Mouse (Mus musculus): ENCODE data around the gene Mtmr3. TPM values are rescaled to one million over a fixed set of nuclear protein-coding genes. Genes with fewer than 3 reads are reported as not detected.
"Not testable (repeated sequence)": the region's sequence is repeated elsewhere in the genome, so short reads cannot be mapped to it uniquely, and the experiment has no call there.

Gene Mtmr3
- polyA plus RNA-seq, 1 experiment from 2014 or later, result 20.5 TPM

DNA sequence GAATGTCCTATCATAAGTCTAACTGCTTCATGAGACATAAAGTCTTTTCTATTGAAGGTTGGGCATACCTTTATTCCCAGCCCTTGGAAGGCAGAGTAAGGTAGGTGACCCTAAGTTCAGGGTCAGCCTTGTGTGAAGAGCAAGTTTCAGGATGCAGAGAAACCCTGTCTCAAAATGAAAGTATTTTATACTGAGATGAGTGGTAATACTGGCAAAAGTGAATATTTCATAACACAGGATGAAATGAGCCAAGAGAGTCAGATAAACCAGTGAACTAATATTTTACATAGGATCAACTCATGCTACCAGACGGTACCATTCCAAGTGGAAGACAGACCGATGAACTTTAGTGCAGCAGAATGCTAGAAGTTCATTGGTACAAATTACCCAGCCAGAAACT, 3.7 kb upstream of the Mtmr3 start:
- Histone ChIP-seq H3K36me3 (no peaks in the 10 kb centered on the region), H3K4me3 (replicated peaks) (no peak overlapping the region), H3K9ac (no peak overlapping the region), H3K4me1 (replicated peaks) (peaks cover 4% of the 10 kb centered on the region; the same call in 1 of the 2 replicates), H3K27me3 (replicated peaks) (no peaks in the 10 kb centered on the region), H3K9me3 (no peaks in the 10 kb centered on the region), H3K4me2 (replicated peaks) (no peak overlapping the region), H3K27ac (no peak overlapping the region)
- no peak for ATAC-seq
- WGBS, result 91% methylated on average over 2 of the region's 2 CpGs

DNA sequence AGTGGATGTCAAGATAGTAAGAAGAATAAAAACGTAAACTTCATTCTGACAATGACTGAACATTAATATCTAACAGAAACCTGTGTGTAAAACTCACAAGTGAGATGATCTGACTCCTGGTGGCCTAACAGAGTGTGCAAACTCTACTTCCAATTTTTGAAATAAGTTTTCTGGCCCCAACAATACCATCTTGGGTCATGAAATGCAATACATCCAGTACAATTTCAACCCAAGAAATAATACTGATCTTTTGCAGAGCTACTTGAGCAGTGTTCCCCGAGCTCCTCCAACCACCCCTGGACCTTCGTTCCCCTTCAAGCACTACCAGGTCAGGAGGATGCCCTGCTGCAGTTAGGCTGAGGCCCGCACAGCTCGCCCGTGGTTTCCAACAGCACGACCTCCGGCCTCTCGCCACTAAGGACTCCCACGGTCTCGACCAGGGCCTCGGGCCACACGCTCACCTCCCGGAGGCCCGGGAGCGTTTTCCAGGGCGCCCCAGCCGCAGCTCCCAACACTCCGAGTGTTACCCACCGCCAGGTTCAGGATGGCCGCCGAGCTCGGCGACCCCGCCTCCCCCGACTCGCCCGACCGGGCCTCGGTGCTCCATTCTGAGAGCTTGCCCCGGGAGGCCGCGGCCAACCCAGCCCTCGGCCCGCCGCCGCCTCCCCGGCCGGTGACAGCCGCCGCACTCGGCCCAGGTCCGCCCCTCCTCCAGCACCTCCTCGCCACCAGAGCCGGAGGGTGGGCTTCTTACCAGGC, 635 bp downstream of the Mtmr3 start:
- H3K36me3 ChIP-seq, result no peaks in the 10 kb centered on the region
- peak overlapping the region; percentile 86 for H3K9ac ChIP-seq
- no peaks in the 10 kb centered on the region for H3K27me3 ChIP-seq (replicated peaks)
- H3K9me3 ChIP-seq, result no peaks in the 10 kb centered on the region
- peak; percentile 93 for ATAC-seq
- H3K4me3 ChIP-seq (replicated peaks), result peak overlapping the region; percentile 90
- WGBS, result under 1% methylated on average over 45 of the region's 45 CpGs
- peak overlapping the region; percentile 56 for H3K4me2 ChIP-seq (replicated peaks)
- H3K27ac ChIP-seq, result peak overlapping the region; percentile 89
- peaks cover 3% of the 10 kb centered on the region; the same call in 1 of the 2 replicates for H3K4me1 ChIP-seq (replicated peaks)

DNA sequence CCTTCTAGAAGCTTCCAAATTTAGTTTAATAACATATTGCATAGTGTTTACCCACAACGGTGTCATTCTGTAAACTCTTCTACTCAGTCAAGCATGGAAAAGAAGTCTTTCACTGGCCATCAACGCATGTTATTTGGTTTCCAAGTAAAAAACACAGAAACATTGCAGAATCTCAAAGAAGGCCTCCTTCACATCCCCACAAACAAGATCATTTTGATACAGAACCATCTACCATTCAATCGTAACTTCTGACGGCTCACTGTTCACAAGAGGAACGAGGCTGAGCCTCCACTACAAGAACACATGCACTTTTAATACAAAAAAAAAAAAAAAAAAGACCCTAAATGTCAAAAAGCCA, 1.2 kb downstream of the Mtmr3 start:
- H3K4me1 ChIP-seq (replicated peaks), result peaks cover 3% of the 10 kb centered on the region; the same call in 1 of the 2 replicates
- 25% methylated on average over 5 of the region's 5 CpGs for WGBS
- H3K27me3 ChIP-seq (replicated peaks), result no peaks in the 10 kb centered on the region
- H3K36me3 ChIP-seq, result no peaks in the 10 kb centered on the region
- H3K4me2 ChIP-seq (replicated peaks), result peak overlapping the region; percentile 56
- H3K9ac ChIP-seq, result peak overlapping the region; percentile 86; the same call in 1 of the 2 replicates
- no peak overlapping the region for H3K27ac ChIP-seq
- no peak for ATAC-seq
- H3K9me3 ChIP-seq, result no peaks in the 10 kb centered on the region
- peak overlapping the region; percentile 90 for H3K4me3 ChIP-seq (replicated peaks)

DNA sequence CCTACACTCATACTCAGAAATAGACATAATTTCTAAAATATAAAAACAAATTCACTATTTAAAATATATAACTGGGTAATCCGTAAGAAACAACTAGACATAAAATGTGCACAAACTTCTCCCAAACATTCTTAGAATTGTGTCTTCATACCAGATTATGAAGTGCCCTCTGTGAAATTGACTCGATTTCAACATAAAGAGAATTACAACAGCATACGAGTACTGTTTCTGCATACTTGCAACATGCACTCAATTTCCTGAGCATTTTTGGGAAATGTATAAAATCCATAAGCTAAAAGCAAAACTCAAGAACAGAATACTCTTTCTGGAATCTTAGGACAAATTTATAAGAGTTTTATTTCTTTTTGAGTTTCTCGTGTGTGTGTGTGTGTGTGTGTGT, 2.9 kb downstream of the Mtmr3 start:
- no peaks in the 10 kb centered on the region for H3K36me3 ChIP-seq
- no peaks in the 10 kb centered on the region for H3K27me3 ChIP-seq (replicated peaks)
- ATAC-seq, result no peak
- H3K9ac ChIP-seq, result no peak overlapping the region
- no peak overlapping the region for H3K4me2 ChIP-seq (replicated peaks)
- no peaks in the 10 kb centered on the region for H3K9me3 ChIP-seq
- WGBS, result 83% methylated on average over 4 of the region's 4 CpGs
- H3K4me1 ChIP-seq (replicated peaks), result peaks cover 3% of the 10 kb centered on the region; the same call in 1 of the 2 replicates
- H3K4me3 ChIP-seq (replicated peaks), result no peak overlapping the region
- no peak overlapping the region for H3K27ac ChIP-seq

DNA sequence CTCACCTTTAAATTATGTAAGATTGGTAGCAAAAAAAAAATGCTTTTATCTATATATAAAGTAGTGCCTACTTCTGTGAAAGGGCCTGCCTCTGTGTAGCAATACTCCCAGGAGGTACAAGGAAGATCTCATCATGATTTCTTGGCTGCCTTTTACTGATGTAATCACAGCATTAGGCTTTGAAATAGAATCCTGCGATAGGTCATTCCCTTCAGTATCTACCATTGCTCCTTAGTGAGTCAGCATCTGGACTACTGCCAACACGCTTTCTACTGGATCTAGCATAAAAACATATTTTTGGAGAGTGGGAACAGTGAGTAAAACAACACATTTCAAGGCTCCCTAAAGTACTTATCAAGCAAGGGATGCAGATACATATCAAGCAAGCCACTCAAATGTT, 16.0 kb downstream of the Mtmr3 start:
- no peaks in the 10 kb centered on the region for H3K27me3 ChIP-seq (replicated peaks)
- WGBS, result 43% methylated on average over 2 of the region's 2 CpGs
- H3K4me3 ChIP-seq (replicated peaks), result no peak overlapping the region
- H3K9ac ChIP-seq, result no peak overlapping the region
- H3K27ac ChIP-seq, result no peak overlapping the region
- no peaks in the 10 kb centered on the region for H3K36me3 ChIP-seq
- H3K9me3 ChIP-seq, result no peaks in the 10 kb centered on the region
- H3K4me1 ChIP-seq (replicated peaks), result peaks cover 11% of the 10 kb centered on the region
- no peak overlapping the region for H3K4me2 ChIP-seq (replicated peaks)
- peak; percentile 75 for ATAC-seq

DNA sequence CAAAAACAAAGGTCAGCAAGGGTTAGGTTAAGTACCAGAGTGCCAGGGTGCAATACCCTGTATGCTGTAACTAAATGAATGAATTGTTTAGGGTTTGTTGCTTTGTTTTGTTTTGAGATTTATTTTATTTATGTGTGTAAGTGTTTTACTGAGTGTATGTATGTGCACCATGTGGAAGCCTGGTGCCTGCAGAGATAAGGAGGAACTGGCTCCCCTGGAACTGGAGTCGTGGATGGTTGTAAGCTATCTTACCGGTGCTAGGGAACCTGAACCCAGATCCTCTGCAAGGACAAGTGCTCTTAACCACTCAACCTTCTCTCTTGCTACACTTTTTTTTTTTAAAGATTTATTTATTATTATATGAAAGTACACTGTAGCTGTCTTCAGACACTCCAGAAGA, 17.6 kb downstream of the Mtmr3 start:
- WGBS, result 88% methylated on average over 2 of the region's 2 CpGs
- H3K4me1 ChIP-seq (replicated peaks), result peaks cover 11% of the 10 kb centered on the region
- H3K27ac ChIP-seq, result no peak overlapping the region
- H3K27me3 ChIP-seq (replicated peaks), result no peaks in the 10 kb centered on the region
- H3K36me3 ChIP-seq, result no peaks in the 10 kb centered on the region
- no peak overlapping the region for H3K4me3 ChIP-seq (replicated peaks)
- H3K9me3 ChIP-seq, result no peaks in the 10 kb centered on the region
- no peak overlapping the region for H3K9ac ChIP-seq
- H3K4me2 ChIP-seq (replicated peaks), result no peak overlapping the region
- ATAC-seq, result no peak

DNA sequence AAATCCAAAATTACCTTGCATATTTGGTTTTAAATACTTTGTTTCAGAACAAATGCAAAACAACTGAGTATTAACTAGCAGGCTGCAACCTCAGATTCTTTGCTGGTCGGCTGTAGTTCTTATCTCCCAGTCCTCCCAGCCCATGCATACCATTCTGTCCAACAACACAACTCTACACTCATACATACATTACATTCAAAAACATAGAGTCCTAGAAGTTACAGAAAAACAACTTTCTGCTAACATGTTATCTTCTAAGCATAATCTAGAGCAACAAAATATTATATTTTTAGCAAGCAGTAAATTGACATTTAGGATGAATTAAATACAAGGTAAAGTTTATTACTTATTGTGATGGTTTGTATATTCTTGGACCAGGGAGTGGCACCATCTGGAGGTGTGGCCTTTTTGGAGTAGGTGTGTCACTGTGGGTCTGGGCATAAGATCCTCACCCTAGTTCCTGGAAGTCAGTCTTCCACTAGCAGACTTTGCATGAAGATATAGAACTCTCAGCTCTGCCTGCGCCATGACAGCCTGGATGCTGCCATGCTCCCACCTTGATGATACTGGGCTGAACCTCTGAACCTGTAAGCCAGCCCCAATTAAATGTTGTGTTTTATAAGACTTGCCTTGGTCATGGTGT, 18.5 kb downstream of the Mtmr3 start:
- H3K4me3 ChIP-seq (replicated peaks); H3K27ac ChIP-seq; H3K36me3 ChIP-seq; H3K9ac ChIP-seq; H3K27me3 ChIP-seq (replicated peaks); H3K9me3 ChIP-seq; H3K4me2 ChIP-seq (replicated peaks); ATAC-seq: not testable (repeated sequence)
- 77% methylated on average over 2 of the region's 2 CpGs for WGBS
- peaks cover 14% of the 10 kb centered on the region for H3K4me1 ChIP-seq (replicated peaks)

DNA sequence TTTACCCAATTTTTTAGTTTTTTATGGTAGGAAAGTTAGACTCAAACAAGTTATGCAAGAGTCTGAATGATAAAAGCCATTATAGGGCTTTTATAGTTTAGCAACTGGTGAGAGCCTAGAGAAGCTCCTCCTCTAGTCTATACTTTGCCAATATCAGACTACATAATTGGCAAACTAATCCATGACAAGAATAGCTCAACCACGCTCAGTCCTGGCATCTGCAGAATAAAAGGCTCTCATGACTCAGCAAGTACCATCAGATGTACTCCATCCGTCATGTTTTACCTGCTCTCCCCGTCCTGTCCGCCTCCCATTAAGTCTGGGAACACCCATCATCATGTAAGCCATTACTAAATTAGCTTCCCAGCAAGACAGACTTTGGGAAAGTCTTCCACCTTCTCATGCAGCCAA, 23.2 kb downstream of the Mtmr3 start:
- no peak for ATAC-seq
- no peak overlapping the region for H3K4me3 ChIP-seq (replicated peaks)
- no peak overlapping the region for H3K4me2 ChIP-seq (replicated peaks)
- no peaks in the 10 kb centered on the region for H3K27me3 ChIP-seq (replicated peaks)
- no peaks in the 10 kb centered on the region for H3K36me3 ChIP-seq
- H3K9me3 ChIP-seq, result no peaks in the 10 kb centered on the region
- peaks cover 12% of the 10 kb centered on the region for H3K4me1 ChIP-seq (replicated peaks)
- H3K9ac ChIP-seq, result no peak overlapping the region
- no peak overlapping the region for H3K27ac ChIP-seq
- 71% methylated on average over 4 of the region's 4 CpGs for WGBS

DNA sequence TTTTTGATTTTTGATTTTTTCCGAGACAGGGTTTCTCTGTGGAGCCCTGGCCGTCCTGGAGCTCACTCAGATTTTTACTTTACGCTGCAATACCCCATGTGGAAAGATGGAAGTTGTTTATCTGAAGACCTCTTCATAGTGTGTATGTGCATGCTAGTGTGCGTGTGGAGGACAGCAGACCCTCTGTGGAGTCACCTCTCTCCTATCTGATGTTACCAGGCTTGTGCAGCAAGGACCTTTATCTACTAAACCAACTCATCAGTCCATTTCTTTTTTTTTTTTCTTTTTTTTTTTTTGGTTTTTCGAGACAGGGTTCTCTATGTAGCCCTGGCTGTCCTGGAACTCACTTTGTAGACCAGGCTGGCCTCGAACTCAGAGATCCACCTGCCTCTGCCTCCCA, 28.3 kb downstream of the Mtmr3 start:
- H3K27me3 ChIP-seq (replicated peaks), result no peaks in the 10 kb centered on the region
- H3K36me3 ChIP-seq, result no peaks in the 10 kb centered on the region
- WGBS, result 86% methylated on average over 6 of the region's 6 CpGs
- no peaks in the 10 kb centered on the region; the same call in 1 of the 2 replicates for H3K4me1 ChIP-seq (replicated peaks)
- no peak overlapping the region for H3K4me2 ChIP-seq (replicated peaks)
- H3K27ac ChIP-seq, result no peak overlapping the region
- no peaks in the 10 kb centered on the region for H3K9me3 ChIP-seq
- no peak overlapping the region for H3K4me3 ChIP-seq (replicated peaks)
- no peak for ATAC-seq
- H3K9ac ChIP-seq, result no peak overlapping the region

DNA sequence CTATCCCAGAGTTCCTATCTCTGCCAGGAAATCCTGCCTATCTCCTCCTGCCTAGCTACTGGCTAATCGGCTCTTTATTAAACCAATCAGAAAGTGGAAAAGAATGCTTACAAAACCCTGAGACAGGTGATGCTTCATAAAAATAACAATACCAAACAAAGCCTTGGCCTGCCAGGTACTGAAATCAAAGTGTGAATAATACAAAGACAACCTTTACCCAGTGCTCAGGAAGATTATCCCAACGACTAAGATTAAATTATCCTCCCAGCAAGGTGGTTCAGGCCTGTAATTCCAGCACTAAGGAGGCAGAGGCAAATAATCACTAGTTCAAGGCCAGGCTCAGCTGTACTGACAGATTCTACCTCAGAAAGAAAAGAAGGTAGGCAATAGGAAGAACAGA, 29.1 kb downstream of the Mtmr3 start:
- no peak overlapping the region for H3K4me3 ChIP-seq (replicated peaks)
- no peaks in the 10 kb centered on the region for H3K27me3 ChIP-seq (replicated peaks)
- no peak overlapping the region for H3K27ac ChIP-seq
- no peak for ATAC-seq
- no peak overlapping the region for H3K9ac ChIP-seq
- no peaks in the 10 kb centered on the region for H3K36me3 ChIP-seq
- H3K9me3 ChIP-seq, result no peaks in the 10 kb centered on the region
- no peak overlapping the region for H3K4me2 ChIP-seq (replicated peaks)
- H3K4me1 ChIP-seq (replicated peaks), result no peaks in the 10 kb centered on the region
- 81% methylated on average over 2 of the region's 2 CpGs for WGBS

DNA sequence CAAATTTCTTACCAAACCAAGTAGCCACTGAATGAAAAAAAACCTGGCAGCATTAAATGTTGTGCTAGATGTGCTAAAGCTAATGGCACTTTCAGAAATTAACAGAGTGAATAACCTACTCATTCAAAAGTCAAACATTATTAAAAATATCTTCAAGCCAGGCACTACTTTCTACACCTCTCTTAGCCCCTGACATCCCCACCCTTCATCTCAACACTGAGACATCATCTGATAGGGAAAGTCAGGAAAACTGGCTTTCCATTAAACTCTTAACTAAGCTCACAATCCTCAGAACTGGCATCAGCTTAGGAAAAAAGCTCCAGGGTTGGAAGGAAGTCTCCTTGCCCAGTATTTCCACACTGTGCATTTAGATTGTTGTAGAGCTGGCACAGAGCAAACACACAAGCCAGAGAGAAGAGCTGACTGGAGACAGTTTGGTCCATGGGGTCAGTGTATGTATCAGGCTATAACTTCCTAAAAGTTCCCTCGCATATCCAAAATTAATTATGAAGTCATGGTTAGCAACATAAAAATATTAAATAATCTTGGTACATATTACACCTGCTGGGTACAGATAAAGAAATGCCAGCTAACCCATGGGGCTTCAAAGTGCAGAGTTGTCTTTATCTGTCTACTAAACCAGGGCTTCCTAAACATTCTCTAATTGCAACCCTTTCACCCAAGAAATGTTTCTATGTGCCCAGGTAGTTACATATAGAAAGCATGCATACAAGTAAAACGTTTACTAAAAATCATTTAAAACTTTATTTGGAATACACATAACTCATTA, 41.2 kb downstream of the Mtmr3 start:
- WGBS, result 84% methylated on average over 2 of the region's 2 CpGs
- Histone ChIP-seq H3K9me3 (no peaks in the 10 kb centered on the region), H3K4me3 (replicated peaks) (no peak overlapping the region), H3K27me3 (replicated peaks) (no peaks in the 10 kb centered on the region), H3K27ac (no peak overlapping the region), H3K9ac (no peak overlapping the region), H3K36me3 (no peaks in the 10 kb centered on the region), H3K4me2 (replicated peaks) (no peak overlapping the region), H3K4me1 (replicated peaks) (no peaks in the 10 kb centered on the region)
- no peak for ATAC-seq

DNA sequence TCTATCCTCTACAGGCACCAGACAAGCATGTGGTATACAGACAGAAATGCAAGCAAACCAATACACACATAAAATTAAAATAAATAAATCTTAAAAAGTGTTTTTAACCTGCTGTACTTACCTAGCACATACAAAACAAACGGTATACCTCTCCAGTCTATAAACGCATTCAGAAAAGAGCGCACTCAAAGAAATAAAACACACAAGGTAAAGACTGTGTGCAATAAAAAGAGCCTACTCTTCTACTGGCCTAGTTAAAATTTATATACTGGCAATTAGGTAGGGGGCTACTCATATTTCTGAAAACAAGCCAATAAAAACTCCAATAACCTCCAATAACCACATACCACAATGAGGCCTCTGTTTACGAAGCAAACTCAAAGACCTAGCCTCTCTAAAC, 47.1 kb downstream of the Mtmr3 start:
- Histone ChIP-seq H3K9me3 (no peaks in the 10 kb centered on the region), H3K27ac (no peak overlapping the region), H3K9ac (no peak overlapping the region), H3K27me3 (replicated peaks) (no peaks in the 10 kb centered on the region), H3K4me3 (replicated peaks) (no peak overlapping the region), H3K4me2 (replicated peaks) (no peak overlapping the region), H3K36me3 (no peaks in the 10 kb centered on the region), H3K4me1 (replicated peaks) (no peaks in the 10 kb centered on the region)
- WGBS, result 64% methylated on average over 4 of the region's 4 CpGs
- ATAC-seq, result no peak
